8 mouse cellular contexts compared by ENCODE assay signal in the genomic region with DNA sequence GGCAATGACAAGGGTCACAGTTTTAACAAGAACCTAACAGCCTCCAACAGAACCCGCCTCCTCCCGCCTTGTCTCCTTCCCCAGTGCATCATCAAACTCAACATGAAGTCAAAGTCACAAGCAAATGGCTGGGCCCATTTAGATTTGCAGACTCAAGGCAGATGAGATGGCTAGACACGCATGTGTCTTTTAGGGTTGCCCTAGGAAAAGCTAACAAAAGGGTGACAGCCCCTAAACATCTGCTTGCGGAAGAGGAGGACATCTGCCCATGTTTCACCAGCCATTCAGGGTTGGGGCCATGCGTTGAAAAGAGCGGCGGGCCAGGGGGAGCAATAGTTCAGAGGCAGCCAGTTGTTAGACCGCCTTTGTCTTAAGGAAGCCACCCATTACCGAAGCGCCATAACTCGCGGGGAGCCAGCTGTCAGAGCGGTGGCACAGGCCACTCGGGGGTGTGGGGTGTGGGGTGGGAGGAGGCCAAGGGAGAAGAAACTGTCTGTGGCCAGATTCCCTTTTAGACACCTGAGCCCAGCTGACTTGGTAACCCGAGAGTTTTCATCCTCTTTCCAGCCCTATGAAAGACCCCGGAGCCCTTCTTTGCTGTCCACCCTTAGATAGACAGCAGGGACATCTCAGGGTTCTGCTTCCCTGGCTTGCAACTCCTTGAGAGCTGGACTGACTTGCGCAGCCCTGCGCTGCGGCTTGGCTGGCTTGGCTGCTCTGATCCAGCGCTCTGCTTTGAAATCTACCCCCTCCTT. TPM values are rescaled to one million over a fixed set of nuclear protein-coding genes. Genes with fewer than 3 reads are reported as not detected.
DNase-seq lines count a peak whose midpoint lies in the region; ATAC-seq lines count a peak whose summit lies in the region.

No protein-coding gene starts in this region.

- peak; percentile 18 for DNase-seq in kidney, postnatal 10 days
- no peak for DNase-seq in kidney, postnatal 36 days
- peak; percentile 61 for DNase-seq in intestine, embryonic 14.5 days (ENCODE audit: low spot score)
- no peak for DNase-seq in urinary bladder, postnatal 10 days (ENCODE audit: low spot score)
- DNase-seq in gastrocnemius, adult 8-10 months (ENCODE audit: low spot score in 2 of 2), result no peak
- no peak for DNase-seq in testis, postnatal 14 days (ENCODE audit: low spot score)

- WGBS in embryonic facial prominence, embryonic 12.5 days, result 17% methylated on average over 20 of the region's 20 CpGs
- WGBS in intestine, embryonic 14.5 days, result 23% methylated on average over 20 of the region's 20 CpGs
- WGBS in neural tube, embryonic 14.5 days, result 6% methylated on average over 20 of the region's 20 CpGs

- H3K4me2 ChIP-seq in embryonic facial prominence, embryonic 12.5 days (replicated peaks), result peak overlapping the region; percentile 99
- peak overlapping the region; percentile 96 for H3K4me2 ChIP-seq in intestine, embryonic 14.5 days (ENCODE audit: low read length)
- H3K4me2 ChIP-seq in neural tube, embryonic 14.5 days (ENCODE audit: low read depth, low read length), result peak overlapping the region; percentile 90

- peaks cover 12% of the 10 kb centered on the region for H3K4me1 ChIP-seq in embryonic facial prominence, embryonic 12.5 days
- peaks cover 13% of the 10 kb centered on the region for H3K4me1 ChIP-seq in intestine, embryonic 14.5 days (replicated peaks; ENCODE audit: control insufficient read depth, insufficient read depth, low read length)
- H3K4me1 ChIP-seq in neural tube, embryonic 14.5 days (ENCODE audit: control insufficient read depth, insufficient read depth, low read length), result peaks cover 22% of the 10 kb centered on the region

- no peak overlapping the region for H3K9ac ChIP-seq in embryonic facial prominence, embryonic 12.5 days
- no peak overlapping the region for H3K9ac ChIP-seq in intestine, embryonic 14.5 days (ENCODE audit: low read length)
- peak overlapping the region; percentile 96 for H3K9ac ChIP-seq in neural tube, embryonic 14.5 days (replicated peaks; ENCODE audit: low read depth, low read length)

- H3K36me3 ChIP-seq in embryonic facial prominence, embryonic 12.5 days, result no peaks in the 10 kb centered on the region
- H3K36me3 ChIP-seq in intestine, embryonic 14.5 days (ENCODE audit: control insufficient read depth, insufficient read depth, low read length), result no peaks in the 10 kb centered on the region
- H3K36me3 ChIP-seq in neural tube, embryonic 14.5 days (ENCODE audit: control insufficient read depth, insufficient read depth, low read length), result no peaks in the 10 kb centered on the region

- H3K9me3 ChIP-seq in embryonic facial prominence, embryonic 12.5 days, result no peaks in the 10 kb centered on the region
- H3K9me3 ChIP-seq in intestine, embryonic 14.5 days (ENCODE audit: control insufficient read depth, low read length), result no peaks in the 10 kb centered on the region
- no peaks in the 10 kb centered on the region for H3K9me3 ChIP-seq in neural tube, embryonic 14.5 days (ENCODE audit: control insufficient read depth, low read length)

- no peak for ATAC-seq in embryonic facial prominence, embryonic 12.5 days (ENCODE audit: insufficient number of reproducible peaks, insufficient read depth, low FRiP score, low TSS enrichment)
- no peak; the same call in 1 of the 2 replicates for ATAC-seq in intestine, embryonic 14.5 days (replicated peaks; ENCODE audit: low FRiP score, low TSS enrichment, low read depth)
- ATAC-seq in neural tube, embryonic 14.5 days (ENCODE audit: low read depth), result peak; percentile 70

- peak overlapping the region; percentile 57 for H3K4me3 ChIP-seq in embryonic facial prominence, embryonic 12.5 days
- H3K4me3 ChIP-seq in intestine, embryonic 14.5 days (ENCODE audit: low read depth, low read length), result peak overlapping the region; percentile 46
- H3K4me3 ChIP-seq in neural tube, embryonic 14.5 days (ENCODE audit: low read depth, low read length), result peak overlapping the region; percentile 88

- H3K27ac ChIP-seq in embryonic facial prominence, embryonic 12.5 days, result no peak overlapping the region
- no peak overlapping the region for H3K27ac ChIP-seq in intestine, embryonic 14.5 days (ENCODE audit: low read depth)
- peak overlapping the region; percentile 94 for H3K27ac ChIP-seq in neural tube, embryonic 14.5 days (ENCODE audit: low read depth, low read length)

- peaks cover 54% of the 10 kb centered on the region for H3K27me3 ChIP-seq in embryonic facial prominence, embryonic 12.5 days
- H3K27me3 ChIP-seq in intestine, embryonic 14.5 days (replicated peaks; ENCODE audit: control insufficient read depth, insufficient read depth, low read length), result peaks cover 49% of the 10 kb centered on the region
- H3K27me3 ChIP-seq in neural tube, embryonic 14.5 days (ENCODE audit: control insufficient read depth, insufficient read depth, low read length), result no peaks in the 10 kb centered on the region

RNA-seq across cellular contexts. Expression of gene Spock2, which starts 0.5 kb away (rescaled TPM):
- 10.8 and 11.7 TPM in 2 replicates for polyA plus RNA-seq in embryonic facial prominence, embryonic 12.5 days (2016; fragmentation: Nextera tagmentation; extraction: Ambion mirVana)
- polyA plus RNA-seq in intestine, embryonic 14.5 days (2014; fragmentation: Nextera tagmentation; extraction: Ambion mirVana), result 3.1 and 3.7 TPM in 2 replicates
- 92.4 and 95.3 TPM in 2 replicates for polyA plus RNA-seq in neural tube, embryonic 14.5 days (2014; fragmentation: Nextera tagmentation; extraction: Ambion mirVana)
- total RNA-seq in gastrocnemius, adult 8-10 months (2022), result 1 to 10 TPM; 2.8 to 7.0 (median 5.4) TPM

Comparison
In these comparisons a context has a peak if more than half of its experiments do, and no peak if none do; other contexts are left out.
1. DNase-seq: peak in kidney, postnatal 10 days (single experiment) and intestine, embryonic 14.5 days (single experiment); none in kidney, postnatal 36 days (0 of 2), urinary bladder, postnatal 10 days (single experiment), gastrocnemius, adult 8-10 months (0 of 2) and testis, postnatal 14 days (single experiment).
2. Peak in every context shown above with its lines, with median percentiles within 50 percentile points of each other: H3K4me2 ChIP-seq and H3K4me3 ChIP-seq.